Mouse (Mus musculus): Measurements from ENCODE around the gene Syp. TPM values are rescaled to one million over a fixed set of nuclear protein-coding genes. Genes with fewer than 3 reads are reported as not detected.

The Syp gene
- polyA plus RNA-seq (2015; fragmentation: Nextera tagmentation; extraction: Ambion mirVana) = 0.34 and 0.43 TPM in 2 replicates

GRCm38 (mm10) chrX:7638401-7639091 is at the start of gene Syp:
Gene Syp (plus strand): TSS chrX:7638471.

GRCm38 (mm10) chrX:7604879-7605574 is 33.2 kb upstream of the Syp start, which contains the start of gene Ccdc22:
Gene Ccdc22 (minus strand): TSS chrX:7605517.

GRCm38 (mm10) chrX:7606783-7607182 is 31.5 kb upstream of the Syp start, which contains the start of gene Cacna1f:
Gene Cacna1f (plus strand): TSS chrX:7607083.

GRCm38 (mm10) chrX:7657221-7657639 is 19.0 kb downstream of the Syp start, which contains the start of gene Prickle3:
Gene Prickle3 (plus strand): TSS chrX:7657260.

GRCm38 (mm10) chrX:7670921-7671623 is 32.8 kb downstream of the Syp start, which contains the start of gene Plp2:
Gene Plp2 (minus strand): TSS chrX:7671390.

GRCm38 (mm10) chrX:7680864-7681263 is 42.6 kb downstream of the Syp start, which contains the start of gene Magix:
Gene Magix (minus strand): TSS chrX:7681251.

GRCm38 (mm10) chrX:7696954-7697381 is 58.7 kb downstream of the Syp start, which contains the start of gene Gpkow:
Gene Gpkow (plus strand): TSS chrX:7697131.

Other genes starting within 250 kb of the Syp start
- not detected in 2 replicates for gene Foxp3, start 64.8 kb upstream of the Syp start, polyA plus RNA-seq (2015; fragmentation: Nextera tagmentation; extraction: Ambion mirVana)
- gene Ppp1r3f, start 64.2 kb upstream of the Syp start, polyA plus RNA-seq (2015; fragmentation: Nextera tagmentation; extraction: Ambion mirVana) = 0.25 and 0.29 TPM in 2 replicates
- gene Ccdc22, start 33.0 kb upstream of the Syp start, polyA plus RNA-seq (2015; fragmentation: Nextera tagmentation; extraction: Ambion mirVana) = 20.3 and 21.9 TPM in 2 replicates
- gene Cacna1f, start 31.4 kb upstream of the Syp start, polyA plus RNA-seq (2015; fragmentation: Nextera tagmentation; extraction: Ambion mirVana) = 0.06 and 0.11 TPM in 2 replicates
- gene Prickle3, start 18.8 kb downstream of the Syp start, polyA plus RNA-seq (2015; fragmentation: Nextera tagmentation; extraction: Ambion mirVana) = 4.6 and 5.8 TPM in 2 replicates
- 82.0 and 99.0 TPM in 2 replicates for gene Plp2, start 32.9 kb downstream of the Syp start, polyA plus RNA-seq (2015; fragmentation: Nextera tagmentation; extraction: Ambion mirVana)
- gene Magix, start 42.8 kb downstream of the Syp start, polyA plus RNA-seq (2015; fragmentation: Nextera tagmentation; extraction: Ambion mirVana) = 0.34 and 0.70 TPM in 2 replicates
- 15.6 and 16.1 TPM in 2 replicates for gene Gpkow, start 58.7 kb downstream of the Syp start, polyA plus RNA-seq (2015; fragmentation: Nextera tagmentation; extraction: Ambion mirVana)
- gene Wdr45, start 75.9 kb downstream of the Syp start, polyA plus RNA-seq (2015; fragmentation: Nextera tagmentation; extraction: Ambion mirVana) = 23.5 and 26.1 TPM in 2 replicates
- gene Gm45208, start 83.8 kb downstream of the Syp start, polyA plus RNA-seq (2015; fragmentation: Nextera tagmentation; extraction: Ambion mirVana) = 0.69 and 0.82 TPM in 2 replicates
- 7.2 and 7.9 TPM in 2 replicates for gene Praf2, start 90.0 kb downstream of the Syp start, polyA plus RNA-seq (2015; fragmentation: Nextera tagmentation; extraction: Ambion mirVana)
- gene Ccdc120, start 112.4 kb downstream of the Syp start, polyA plus RNA-seq (2015; fragmentation: Nextera tagmentation; extraction: Ambion mirVana) = 2.1 and 2.4 TPM in 2 replicates
- 14.4 and 18.0 TPM in 2 replicates for gene Tfe3, start 124.1 kb downstream of the Syp start, polyA plus RNA-seq (2015; fragmentation: Nextera tagmentation; extraction: Ambion mirVana)
- gene Gripap1, start 151.3 kb downstream of the Syp start, polyA plus RNA-seq (2015; fragmentation: Nextera tagmentation; extraction: Ambion mirVana) = 38.5 and 43.6 TPM in 2 replicates
- 0.41 and 0.44 TPM in 2 replicates for gene Kcnd1, start 183.8 kb downstream of the Syp start, polyA plus RNA-seq (2015; fragmentation: Nextera tagmentation; extraction: Ambion mirVana)
- gene Otud5, start 202.9 kb downstream of the Syp start, polyA plus RNA-seq (2015; fragmentation: Nextera tagmentation; extraction: Ambion mirVana) = 47.1 and 48.6 TPM in 2 replicates
- gene Pim2, start 239.8 kb downstream of the Syp start, polyA plus RNA-seq (2015; fragmentation: Nextera tagmentation; extraction: Ambion mirVana) = 4.5 and 6.1 TPM in 2 replicates
- gene Slc35a2, start 245.6 kb downstream of the Syp start, polyA plus RNA-seq (2015; fragmentation: Nextera tagmentation; extraction: Ambion mirVana) = 14.2 and 17.2 TPM in 2 replicates